Mouse (Mus musculus) limb, embryonic 11.5 days (tissue): ENCODE results near the gene Pphln1. TPM values are rescaled to one million over a fixed set of nuclear protein-coding genes. Genes with fewer than 3 reads are reported as not detected.
A peak's percentile ranks its signal among the peaks of the same experiment; 100 is the strongest.

Experiments
- ATAC-seq: fragments of 200-750 bp; cut with Nextera tagmentation; 2 replicates; pipeline ENCODE4 v1.8.0; 2017; ENCODE audit warnings: low read depth; ENCODE audit not compliant: insufficient number of reproducible peaks, low FRiP score, low TSS enrichment
- DNase-seq: peaks from one replicate; pipeline ENCODE4 v3.0.0-alpha.2; 2015; ENCODE audit warnings: low spot score
- H3K27ac ChIP-seq: fragments of 300-500 bp; sonication (generic); replicated peaks from 2 replicates; pipeline ENCODE4 v1.5.1; 2014; ENCODE audit warnings: low read depth, mild to moderate bottlenecking, low read length
- H3K27me3 ChIP-seq: fragments of 300-500 bp; sonication (generic); 2 replicates; pipeline ENCODE4 v1.6.1; 2014; ENCODE audit warnings: mild to moderate bottlenecking, low read length, mixed read lengths; ENCODE audit not compliant: control insufficient read depth, insufficient read depth
- H3K36me3 ChIP-seq: fragments of 300-500 bp; sonication (generic); 2 replicates; pipeline ENCODE4 v1.6.1; 2014; ENCODE audit warnings: mild to moderate bottlenecking, low read length, moderate library complexity, mixed read lengths; ENCODE audit not compliant: control insufficient read depth, insufficient read depth
- H3K4me1 ChIP-seq: fragments of 300-500 bp; sonication (generic); 2 replicates; pipeline ENCODE4 v1.6.1; 2014; ENCODE audit warnings: low read length, mixed read lengths; ENCODE audit not compliant: control insufficient read depth, insufficient read depth
- H3K4me2 ChIP-seq: fragments of 300-500 bp; sonication (generic); 2 replicates; pipeline ENCODE4 v1.6.1; 2014; ENCODE audit warnings: low read depth, mild to moderate bottlenecking, moderate library complexity; ENCODE audit not compliant: severe bottlenecking
- H3K4me3 ChIP-seq: fragments of 300-500 bp; sonication (generic); 2 replicates; pipeline ENCODE4 v1.5.1; 2014; ENCODE audit warnings: low read depth, low read length
- H3K9ac ChIP-seq: fragments of 300-500 bp; sonication (generic); 2 replicates; pipeline ENCODE4 v1.6.1; 2014; ENCODE audit warnings: mild to moderate bottlenecking, low read length
- H3K9me3 ChIP-seq: fragments of 300-500 bp; sonication (generic); 2 replicates; pipeline ENCODE4 v1.6.1; 2016; ENCODE audit warnings: low read length; ENCODE audit not compliant: control insufficient read depth
- WGBS: fragments of 180-500 bp; shearing (Covaris S2); extraction: QIAGEN DNeasy Blood & Tissue Kit; methylation state at CpG from one replicate; pipeline ENCODE4 v1.1.7; 2014; 5-methylcytosine and 5-hydroxymethylcytosine counted together
- polyA plus RNA-seq: library from polyadenylated mRNA; unstranded; fragments of >200 nt; fragmentation: Nextera tagmentation; extraction: Ambion mirVana; gene quantifications from 2 replicates; pipeline ENCODE4 v1.2.1, GENCODE M21; 2014

The Pphln1 gene
- polyA plus RNA-seq, 1 experiment from 2014 or later = 66.6 TPM

GRCm38 (mm10) chr15:93517022-93517565, 118.9 kb downstream of the Pphln1 start:
- Histone ChIP-seq H3K27me3 (0 out of 2 replicates have a peak, but pooled peaks cover 2% of the 10 kb centered on the region), H3K4me3 (no peak overlapping the region), H3K9ac (no peak overlapping the region), H3K4me2 (no peak overlapping the region), H3K9me3 (no peaks in the 10 kb centered on the region), H3K4me1 (peaks cover 58% of the 10 kb centered on the region), H3K27ac (no peak overlapping the region), H3K36me3 (no peaks in the 10 kb centered on the region)
- no peak for ATAC-seq
- WGBS = 68% methylated on average over 11 of the region's 11 CpGs
- DNase-seq = no peak

DNA sequence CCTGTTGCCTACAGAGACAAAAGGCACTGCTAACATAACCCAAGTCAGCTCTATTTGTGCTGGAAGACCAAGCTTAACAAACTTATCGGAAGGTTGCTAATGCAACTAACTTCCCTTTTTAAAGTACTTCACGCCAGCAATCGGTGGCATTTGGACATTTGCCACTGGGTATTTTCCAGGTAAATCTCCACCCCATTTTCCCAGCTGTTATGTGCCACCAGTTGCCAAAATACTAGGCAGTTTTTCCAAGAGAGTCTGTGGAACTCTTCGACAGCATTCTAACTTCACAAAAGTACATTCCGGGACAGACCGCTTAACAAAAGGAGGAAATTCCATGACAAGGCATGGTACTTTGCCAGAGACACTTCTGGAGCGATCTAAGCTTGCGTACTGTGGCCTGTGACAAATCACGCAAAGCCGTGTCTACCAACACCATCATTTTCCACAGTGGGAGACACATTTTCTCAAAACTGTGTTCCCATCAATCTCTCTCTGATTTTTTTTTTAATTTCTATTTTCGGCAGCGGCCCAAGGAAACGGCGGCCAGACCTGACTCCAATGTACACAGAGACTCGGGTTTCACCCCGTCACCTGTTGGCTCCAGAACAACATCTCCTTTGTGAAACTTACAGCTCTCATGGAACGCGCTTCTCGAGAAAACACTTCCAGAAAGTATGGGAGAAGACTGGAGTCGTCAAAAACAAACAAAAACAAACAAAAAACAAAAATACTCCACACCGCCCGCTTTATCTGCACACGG, 120.2 kb downstream of the Pphln1 start:
- Histone ChIP-seq H3K4me3 (peak overlapping the region; percentile 75), H3K36me3 (no peaks in the 10 kb centered on the region), H3K27me3 (0 out of 2 replicates have a peak, but pooled peaks cover 2% of the 10 kb centered on the region), H3K9ac (peak overlapping the region; percentile 72), H3K4me1 (peaks cover 49% of the 10 kb centered on the region), H3K27ac (peak overlapping the region; percentile 81), H3K4me2 (peak overlapping the region; percentile 95), H3K9me3 (no peaks in the 10 kb centered on the region)
- ATAC-seq = no peak
- no peak for DNase-seq
- 9% methylated on average over 23 of the region's 23 CpGs for WGBS

- H3K27ac ChIP-seq = peak overlapping the region; percentile 81
- peak overlapping the region; percentile 75 for H3K4me3 ChIP-seq
- peak; percentile 72 for ATAC-seq
- H3K9me3 ChIP-seq = no peaks in the 10 kb centered on the region
- under 1% methylated on average over 85 of the region's 85 CpGs for WGBS
- DNase-seq = peak; percentile 85
- peaks cover 40% of the 10 kb centered on the region for H3K4me1 ChIP-seq
- H3K9ac ChIP-seq = peak overlapping the region; percentile 72
- H3K36me3 ChIP-seq = no peaks in the 10 kb centered on the region
- peak overlapping the region; percentile 95 for H3K4me2 ChIP-seq
- H3K27me3 ChIP-seq = 0 out of 2 replicates have a peak, but pooled peaks cover 2% of the 10 kb centered on the region
Observed at GRCm38 (mm10) chr15:93518941-93519835, 121.0 kb downstream of the Pphln1 start.

GRCm38 (mm10) chr15:93519836-93520826, 122.0 kb downstream of the Pphln1 start:
- H3K4me1 ChIP-seq = peaks cover 31% of the 10 kb centered on the region

GRCm38 (mm10) chr15:93521088-93521786, 123.1 kb downstream of the Pphln1 start:
- H3K9me3 ChIP-seq = no peaks in the 10 kb centered on the region
- DNase-seq = no peak
- H3K27me3 ChIP-seq = 0 out of 2 replicates have a peak, but pooled peaks cover 2% of the 10 kb centered on the region
- no peak overlapping the region for H3K4me2 ChIP-seq
- no peak overlapping the region for H3K9ac ChIP-seq
- no peak overlapping the region for H3K4me3 ChIP-seq
- no peak for ATAC-seq
- H3K4me1 ChIP-seq = peaks cover 27% of the 10 kb centered on the region
- no peak overlapping the region for H3K27ac ChIP-seq
- no peaks in the 10 kb centered on the region for H3K36me3 ChIP-seq
- WGBS = 39% methylated on average over 11 of the region's 11 CpGs

More at GRCm38 (mm10) chr15:93519836-93520826, 122.0 kb downstream of the Pphln1 start:
- 7% methylated on average over 17 of the region's 17 CpGs for WGBS
- ATAC-seq = no peak
- 0 out of 2 replicates have a peak, but pooled peaks cover 2% of the 10 kb centered on the region for H3K27me3 ChIP-seq
- no peaks in the 10 kb centered on the region for H3K9me3 ChIP-seq
- DNase-seq = no peak
- peak overlapping the region; percentile 75 for H3K4me3 ChIP-seq
- peak overlapping the region; percentile 72 for H3K9ac ChIP-seq
- no peaks in the 10 kb centered on the region for H3K36me3 ChIP-seq
- H3K4me2 ChIP-seq = peak overlapping the region; percentile 95
- H3K27ac ChIP-seq = peak overlapping the region; percentile 81; the same call in 1 of the 2 replicates

- H3K36me3 ChIP-seq = no peaks in the 10 kb centered on the region
- DNase-seq = no peak
- H3K4me2 ChIP-seq = no peak overlapping the region
- ATAC-seq = no peak
- H3K9me3 ChIP-seq = no peaks in the 10 kb centered on the region
- no peak overlapping the region for H3K9ac ChIP-seq
- H3K27me3 ChIP-seq = 0 out of 2 replicates have a peak, but pooled peaks cover 2% of the 10 kb centered on the region
- 41% methylated on average over 3 of the region's 3 CpGs for WGBS
- H3K4me1 ChIP-seq = peaks cover 27% of the 10 kb centered on the region
- H3K27ac ChIP-seq = no peak overlapping the region
- H3K4me3 ChIP-seq = no peak overlapping the region
Observed at GRCm38 (mm10) chr15:93521787-93522180, 123.6 kb downstream of the Pphln1 start.

- peaks cover 6% of the 10 kb centered on the region for H3K4me1 ChIP-seq
- no peak overlapping the region for H3K27ac ChIP-seq
- 0 out of 2 replicates have a peak, but pooled peaks cover 2% of the 10 kb centered on the region for H3K27me3 ChIP-seq
- 91% methylated on average over 5 of the region's 5 CpGs for WGBS
- H3K4me3 ChIP-seq = no peak overlapping the region
- no peak overlapping the region for H3K4me2 ChIP-seq
- no peaks in the 10 kb centered on the region for H3K9me3 ChIP-seq
- no peak for ATAC-seq
- no peaks in the 10 kb centered on the region for H3K36me3 ChIP-seq
- H3K9ac ChIP-seq = no peak overlapping the region
- no peak for DNase-seq
Observed at GRCm38 (mm10) chr15:93525305-93525917, 127.3 kb downstream of the Pphln1 start.
